Mouse (Mus musculus): ENCODE measurements around the gene Sergef.

GRCm38 (mm10) chr7:46418102-46418622, 221.4 kb downstream of the Sergef start:
- no peak for TF ChIP-seq CTCF (IDR thresholded peaks at IDR 0.05; ENCODE audit: low read depth)
- TF ChIP-seq EP300 (IDR thresholded peaks at IDR 0.05; ENCODE audit: low read depth) = no peak
